Mouse (Mus musculus) midbrain, embryonic 16.5 days (tissue): ENCODE measurements around the gene Emb. TPM values are rescaled to one million over a fixed set of nuclear protein-coding genes. Genes with fewer than 3 reads are reported as not detected.

Experiments used
- ATAC-seq: fragments of 200-750 bp; cut with Nextera tagmentation; 2 replicates; pipeline ENCODE4 v1.8.0; 2017; ENCODE audit warnings: moderate TSS enrichment
- H3K27ac ChIP-seq: fragments of 300-500 bp; sonication (generic); 2 replicates; pipeline ENCODE4 v1.5.1; 2014; ENCODE audit warnings: mild to moderate bottlenecking, low read length, mixed read lengths
- H3K27me3 ChIP-seq: fragments of 300-500 bp; sonication (generic); 2 replicates; pipeline ENCODE4 v1.6.1; 2014; ENCODE audit warnings: low read depth, low read length, mixed read lengths; ENCODE audit not compliant: control insufficient read depth, insufficient read depth
- H3K36me3 ChIP-seq: fragments of 300-500 bp; sonication (generic); 2 replicates; pipeline ENCODE4 v1.6.1; 2014; ENCODE audit warnings: mild to moderate bottlenecking, low read length, moderate library complexity, mixed read lengths; ENCODE audit not compliant: control insufficient read depth, insufficient read depth
- H3K4me1 ChIP-seq: fragments of 300-500 bp; sonication (generic); 2 replicates; pipeline ENCODE4 v1.6.1; 2014; ENCODE audit warnings: mild to moderate bottlenecking, low read length, mixed read lengths; ENCODE audit not compliant: control insufficient read depth, insufficient read depth
- H3K4me2 ChIP-seq: fragments of 300-500 bp; sonication (generic); 2 replicates; pipeline ENCODE4 v1.6.1; 2014; ENCODE audit warnings: mild to moderate bottlenecking, low read length, mixed read lengths
- H3K4me3 ChIP-seq: fragments of 300-500 bp; sonication (generic); 2 replicates; pipeline ENCODE4 v1.5.1; 2014; ENCODE audit warnings: low read depth, mild to moderate bottlenecking, low read length, moderate library complexity, mixed read lengths
- H3K9ac ChIP-seq: fragments of 300-500 bp; sonication (generic); 2 replicates; pipeline ENCODE4 v1.6.1; 2014; ENCODE audit warnings: low read depth, low read length, mixed read lengths
- H3K9me3 ChIP-seq: fragments of 300-500 bp; sonication (generic); replicated peaks from 2 replicates; pipeline ENCODE4 v1.6.1; 2014; ENCODE audit warnings: mild to moderate bottlenecking, low read length, mixed read lengths; ENCODE audit not compliant: control insufficient read depth, poor library complexity, severe bottlenecking
- WGBS: fragments of 180-500 bp; shearing (Covaris S2); extraction: QIAGEN DNeasy Blood & Tissue Kit; methylation state at CpG from one replicate; pipeline ENCODE4 v1.1.7; 2014; 5-methylcytosine and 5-hydroxymethylcytosine counted together
- polyA plus RNA-seq: library from polyadenylated mRNA; unstranded; fragments of >200 nt; fragmentation: Nextera tagmentation; extraction: Ambion mirVana; gene quantifications from 2 replicates; pipeline ENCODE4 v1.2.1, GENCODE M21; 2015

Emb gene
- polyA plus RNA-seq, 1 experiment from 2014 or later, result 12.1 TPM

DNA sequence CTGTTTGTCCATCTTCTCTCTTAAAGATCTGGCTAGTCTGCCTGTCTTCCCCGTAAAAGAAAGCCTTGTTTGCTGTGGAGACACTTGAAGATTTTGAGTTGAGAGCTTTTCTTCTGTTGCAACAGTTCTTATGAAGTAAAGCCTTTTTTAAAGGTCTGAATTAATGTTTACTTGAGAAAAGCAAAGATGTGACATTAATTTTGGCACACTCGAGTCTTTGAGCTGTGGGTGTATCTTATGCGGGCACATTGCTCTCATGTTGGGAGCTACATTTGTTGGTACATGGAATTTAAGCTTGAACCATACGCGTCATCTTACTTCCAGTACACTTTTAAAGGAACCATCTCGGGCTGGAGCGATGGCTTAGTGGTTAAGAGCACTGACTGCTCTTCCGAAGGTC is 25.5 kb downstream of the Emb start:
- Histone ChIP-seq H3K27ac (no peak overlapping the region), H3K4me3 (no peak overlapping the region), H3K9ac (no peak overlapping the region), H3K4me1 (peaks cover 8% of the 10 kb centered on the region; the same call in 1 of the 2 replicates), H3K27me3 (no peaks in the 10 kb centered on the region), H3K9me3 (no peaks in the 10 kb centered on the region), H3K4me2 (no peak overlapping the region), H3K36me3 (no peaks in the 10 kb centered on the region)
- no peak for ATAC-seq
- 96% methylated on average over 8 of the region's 8 CpGs for WGBS

DNA sequence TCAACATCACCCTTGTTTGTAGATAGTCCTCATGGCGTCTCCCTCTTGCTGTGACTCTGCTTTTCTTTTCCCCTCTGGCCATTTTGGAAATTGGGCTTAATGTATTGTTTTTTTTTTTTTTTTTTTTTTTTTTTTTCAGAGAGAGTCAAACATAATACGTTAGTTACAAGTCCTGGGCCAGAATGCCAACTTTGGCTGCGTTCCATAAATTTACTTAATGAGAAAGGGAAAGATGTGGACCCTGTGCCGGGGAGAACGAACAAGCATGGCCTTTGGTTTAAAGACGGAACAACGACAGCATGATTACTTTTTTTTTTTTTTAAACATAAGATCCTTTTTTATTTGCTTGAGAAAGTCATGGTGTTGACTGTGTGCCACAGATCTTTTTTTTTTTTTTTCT is 26.1 kb downstream of the Emb start:
- Histone ChIP-seq H3K4me2 (no peak overlapping the region), H3K27ac (no peak overlapping the region), H3K27me3 (no peaks in the 10 kb centered on the region), H3K4me3 (no peak overlapping the region), H3K4me1 (peaks cover 8% of the 10 kb centered on the region; the same call in 1 of the 2 replicates), H3K9ac (no peak overlapping the region), H3K36me3 (no peaks in the 10 kb centered on the region), H3K9me3 (no peaks in the 10 kb centered on the region)
- WGBS, result 61% methylated on average over 7 of the region's 7 CpGs
- ATAC-seq, result no peak

DNA sequence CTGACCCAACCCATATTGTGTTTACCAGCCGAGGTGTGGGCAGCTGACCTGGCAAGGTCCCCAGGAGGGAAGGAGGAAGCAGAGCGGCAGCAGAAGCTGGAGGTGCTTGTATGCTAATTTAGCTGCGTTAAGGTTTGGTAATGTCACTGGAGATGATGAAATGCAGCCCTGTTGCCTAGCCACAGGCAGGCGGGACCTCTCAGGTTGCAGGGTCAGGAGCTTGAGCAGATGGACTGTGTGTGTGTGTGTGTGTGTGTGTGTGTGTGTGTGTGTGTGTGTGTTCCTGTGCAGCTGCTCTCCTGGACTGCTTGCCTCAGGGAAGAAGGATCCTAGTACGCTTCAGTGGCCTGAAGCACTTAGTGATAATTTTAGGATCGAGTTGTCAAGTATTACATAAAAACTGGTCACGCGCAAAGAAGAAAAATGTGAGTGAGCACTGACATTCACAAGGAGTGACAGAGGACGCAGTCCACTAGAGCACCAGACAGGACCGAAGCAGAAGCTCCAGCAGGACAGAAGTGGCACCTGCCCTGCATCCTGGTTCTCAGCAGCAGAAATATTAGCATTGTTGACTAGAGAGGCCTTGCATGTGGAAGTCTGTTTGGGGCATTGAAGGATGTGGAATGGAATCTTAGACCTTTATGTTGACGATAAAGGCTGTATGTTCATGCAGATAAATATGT is 27.3 kb downstream of the Emb start:
- Histone ChIP-seq H3K4me3 (no peak overlapping the region), H3K36me3 (no peaks in the 10 kb centered on the region), H3K4me2 (no peak overlapping the region), H3K27ac (no peak overlapping the region), H3K9me3 (no peaks in the 10 kb centered on the region), H3K4me1 (peaks cover 8% of the 10 kb centered on the region; the same call in 1 of the 2 replicates), H3K9ac (no peak overlapping the region), H3K27me3 (no peaks in the 10 kb centered on the region)
- ATAC-seq, result peak; percentile 58
- WGBS, result 40% methylated on average over 11 of the region's 11 CpGs

DNA sequence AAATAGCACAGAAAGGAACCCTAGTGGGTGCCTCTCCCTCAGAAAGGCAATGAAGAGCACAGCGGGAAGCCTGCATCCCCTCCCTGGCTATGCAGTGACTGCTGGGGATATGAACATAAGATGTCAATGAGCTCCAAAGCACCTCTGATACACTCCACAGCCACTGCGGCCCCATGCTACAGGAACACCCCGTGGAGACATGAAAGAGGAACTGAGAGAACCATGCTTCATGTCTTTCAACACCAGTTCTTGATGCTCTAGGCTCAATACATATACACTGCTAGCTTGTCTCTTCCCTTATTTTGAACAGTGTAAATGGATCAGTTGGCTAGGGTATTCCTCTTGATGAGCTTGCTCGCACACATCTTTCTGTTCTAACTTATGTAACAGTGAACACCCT is 28.8 kb downstream of the Emb start:
- H3K27ac ChIP-seq, result no peak overlapping the region
- peaks cover 8% of the 10 kb centered on the region; the same call in 1 of the 2 replicates for H3K4me1 ChIP-seq
- WGBS, result 84% methylated on average over 4 of the region's 4 CpGs
- H3K27me3 ChIP-seq, result no peaks in the 10 kb centered on the region
- no peak overlapping the region for H3K9ac ChIP-seq
- no peak for ATAC-seq
- H3K36me3 ChIP-seq, result no peaks in the 10 kb centered on the region
- H3K4me3 ChIP-seq, result no peak overlapping the region
- H3K9me3 ChIP-seq, result no peaks in the 10 kb centered on the region
- H3K4me2 ChIP-seq, result no peak overlapping the region

DNA sequence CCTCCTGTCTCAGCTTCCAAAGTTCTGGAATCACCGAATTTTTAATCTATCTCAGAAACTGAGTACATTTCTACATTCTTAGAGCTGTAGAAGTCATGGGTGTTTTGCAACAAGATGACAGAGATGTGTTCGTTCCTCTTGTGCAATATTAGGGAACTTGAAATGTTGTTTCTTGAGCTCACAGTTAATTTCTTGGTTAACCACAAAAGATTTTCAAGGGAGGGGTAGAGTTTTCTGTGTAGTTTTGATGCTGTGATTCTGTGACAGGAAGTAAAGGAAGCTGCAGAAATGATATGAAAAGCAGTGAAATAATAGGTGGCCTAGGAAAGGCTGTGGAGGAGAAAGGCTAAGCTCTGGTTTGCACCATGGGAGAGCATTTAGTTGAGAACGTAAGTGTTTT is 33.7 kb downstream of the Emb start:
- Histone ChIP-seq H3K4me3 (no peak overlapping the region), H3K27ac (no peak overlapping the region), H3K9ac (no peak overlapping the region), H3K9me3 (no peaks in the 10 kb centered on the region), H3K4me1 (no peaks in the 10 kb centered on the region), H3K4me2 (no peak overlapping the region), H3K27me3 (no peaks in the 10 kb centered on the region), H3K36me3 (no peaks in the 10 kb centered on the region)
- WGBS, result 93% methylated on average over 3 of the region's 3 CpGs
- ATAC-seq, result no peak

DNA sequence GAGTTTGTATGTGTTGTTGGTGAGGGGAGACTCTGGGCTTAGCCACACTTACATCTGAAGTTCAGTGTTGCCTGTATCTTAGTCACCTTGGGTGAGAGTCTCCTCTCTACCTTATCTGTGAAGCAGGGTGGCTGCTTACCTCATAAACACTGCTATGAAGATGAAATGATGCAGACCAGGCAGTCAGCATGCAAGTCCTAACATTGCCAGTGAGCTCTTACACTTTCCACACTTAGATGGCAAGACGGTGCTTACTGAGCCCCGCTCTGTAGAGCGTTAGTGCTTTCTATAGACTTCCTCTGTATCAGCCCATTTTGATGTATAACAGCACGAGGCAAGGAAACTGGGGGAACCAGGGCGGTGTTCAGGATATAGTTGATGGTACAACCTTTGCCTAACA is 34.3 kb downstream of the Emb start:
- ATAC-seq, result no peak
- WGBS, result 92% methylated on average over 5 of the region's 5 CpGs
- H3K4me1 ChIP-seq, result no peaks in the 10 kb centered on the region

DNA sequence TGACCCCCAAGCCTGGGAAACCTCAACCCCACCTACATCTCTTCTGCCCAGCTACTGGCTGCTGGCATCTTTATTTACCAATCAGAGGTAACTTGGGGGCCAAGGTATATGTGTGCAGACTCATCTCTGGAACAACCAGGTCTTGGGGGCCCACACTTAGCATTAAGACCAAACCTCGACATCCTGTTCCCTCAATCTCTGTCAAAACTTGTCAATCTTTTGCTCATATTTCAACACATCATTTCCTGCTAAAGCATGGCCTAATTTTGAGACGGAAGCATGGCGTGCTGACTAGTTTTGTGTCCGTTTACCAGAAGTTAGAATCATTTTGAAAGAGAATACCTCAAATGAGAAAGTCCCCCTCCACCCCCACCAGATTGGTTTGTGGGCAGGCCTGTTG is 52.4 kb downstream of the Emb start:
- 94% methylated on average over 4 of the region's 4 CpGs for WGBS

More for the DNA sequence above, 34.3 kb downstream of the Emb start:
- no peak overlapping the region for H3K4me2 ChIP-seq
- H3K27me3 ChIP-seq, result no peaks in the 10 kb centered on the region
- H3K36me3 ChIP-seq, result no peaks in the 10 kb centered on the region
- H3K9me3 ChIP-seq, result no peaks in the 10 kb centered on the region
- no peak overlapping the region for H3K27ac ChIP-seq
- no peak overlapping the region for H3K4me3 ChIP-seq
- H3K9ac ChIP-seq, result no peak overlapping the region

DNA sequence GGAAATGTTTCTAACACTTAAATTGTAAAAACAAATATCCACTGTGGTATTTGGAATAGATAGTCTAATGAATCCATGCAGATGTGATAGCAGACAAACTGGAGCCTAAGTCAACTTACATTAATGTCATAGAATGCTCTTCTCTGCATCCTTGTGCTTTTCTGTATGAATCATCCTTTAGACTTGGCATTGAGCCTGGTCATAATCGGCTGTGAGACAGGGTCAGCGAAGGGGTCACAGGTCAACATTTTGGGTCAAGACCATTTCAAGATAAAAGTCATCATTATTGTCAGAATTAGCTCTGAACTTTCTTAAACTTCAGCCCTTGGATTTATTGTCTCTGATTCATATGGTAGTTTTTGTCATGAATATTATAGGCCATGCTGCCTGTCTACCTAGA is 57.8 kb downstream of the Emb start:
- H3K27ac ChIP-seq, result no peak overlapping the region
- no peak overlapping the region for H3K4me2 ChIP-seq
- no peaks in the 10 kb centered on the region for H3K9me3 ChIP-seq
- ATAC-seq, result no peak
- no peaks in the 10 kb centered on the region for H3K27me3 ChIP-seq
- no peaks in the 10 kb centered on the region for H3K36me3 ChIP-seq
- no peak overlapping the region for H3K4me3 ChIP-seq
- no peak overlapping the region for H3K9ac ChIP-seq
- WGBS, result 65% methylated on average over 2 of the region's 2 CpGs
- no peaks in the 10 kb centered on the region for H3K4me1 ChIP-seq

More for the DNA sequence above, 52.4 kb downstream of the Emb start:
- Histone ChIP-seq H3K27ac (no peak overlapping the region), H3K27me3 (no peaks in the 10 kb centered on the region), H3K4me2 (no peak overlapping the region), H3K9ac (no peak overlapping the region), H3K9me3 (no peaks in the 10 kb centered on the region), H3K4me1 (no peaks in the 10 kb centered on the region), H3K4me3 (no peak overlapping the region), H3K36me3 (no peaks in the 10 kb centered on the region; the same call in 1 of the 2 replicates)
- no peak for ATAC-seq

DNA sequence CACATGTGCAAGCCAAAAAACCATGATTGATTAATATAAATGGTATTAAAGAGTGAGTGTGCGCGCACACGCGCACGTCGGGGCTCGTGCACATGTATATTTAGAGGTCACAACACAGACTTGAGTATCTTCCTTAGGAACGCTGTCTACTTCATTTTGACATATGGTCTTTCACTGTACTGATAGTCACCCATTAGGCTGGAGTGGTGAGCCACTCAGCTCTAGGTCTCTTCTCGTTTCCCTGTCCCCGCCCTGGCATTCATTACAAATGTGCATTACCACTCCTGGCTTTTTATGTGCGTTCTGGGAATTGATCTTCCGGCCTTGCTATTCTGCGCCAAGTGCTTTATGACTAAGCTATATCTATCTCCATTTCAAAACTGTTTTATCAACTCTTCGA is 59.6 kb downstream of the Emb start:
- no peak for ATAC-seq
- Histone ChIP-seq H3K27ac (no peak overlapping the region), H3K9me3 (no peaks in the 10 kb centered on the region), H3K27me3 (no peaks in the 10 kb centered on the region), H3K36me3 (no peaks in the 10 kb centered on the region), H3K4me1 (no peaks in the 10 kb centered on the region), H3K4me2 (no peak overlapping the region), H3K9ac (no peak overlapping the region), H3K4me3 (no peak overlapping the region)
- 96% methylated on average over 14 of the region's 14 CpGs for WGBS
